Mouse (Mus musculus): ENCODE results near the gene 3100002H09Rik. TPM values are rescaled to one million over a fixed set of nuclear protein-coding genes. Genes with fewer than 3 reads are reported as not detected.

Gene 3100002H09Rik
- polyA plus RNA-seq, 1 experiment from 2014 or later, result 0.32 TPM

Other genes starting within 250 kb of the 3100002H09Rik start
- 6.7 and 7.8 TPM in 2 replicates for gene Pou3f1, start 46.0 kb upstream of the 3100002H09Rik start, polyA plus RNA-seq (2014; fragmentation: Nextera tagmentation; extraction: Ambion mirVana)
- 33.9 and 39.2 TPM in 2 replicates for gene Utp11, start 82.8 kb upstream of the 3100002H09Rik start, polyA plus RNA-seq (2014; fragmentation: Nextera tagmentation; extraction: Ambion mirVana)
- 0.60 and 1.5 TPM in 2 replicates for gene Fhl3, start 89.9 kb upstream of the 3100002H09Rik start, polyA plus RNA-seq (2014; fragmentation: Nextera tagmentation; extraction: Ambion mirVana)
- 89.9 and 93.2 TPM in 2 replicates for gene Sf3a3, start 104.0 kb upstream of the 3100002H09Rik start, polyA plus RNA-seq (2014; fragmentation: Nextera tagmentation; extraction: Ambion mirVana)
- 22.5 and 25.2 TPM in 2 replicates for gene Inpp5b, start 131.0 kb upstream of the 3100002H09Rik start, polyA plus RNA-seq (2014; fragmentation: Nextera tagmentation; extraction: Ambion mirVana)
- gene Mtf1, start 191.3 kb upstream of the 3100002H09Rik start, polyA plus RNA-seq (2014; fragmentation: Nextera tagmentation; extraction: Ambion mirVana), result 10.2 and 11.9 TPM in 2 replicates
- 48.8 and 51.4 TPM in 2 replicates for gene Yrdc, start 239.9 kb upstream of the 3100002H09Rik start, polyA plus RNA-seq (2014; fragmentation: Nextera tagmentation; extraction: Ambion mirVana)
- gene 1110065P20Rik, start 240.4 kb upstream of the 3100002H09Rik start, polyA plus RNA-seq (2014; fragmentation: Nextera tagmentation; extraction: Ambion mirVana), result 86.5 and 104 TPM in 2 replicates

All from neural tube, embryonic 14.5 days (tissue).